Mouse (Mus musculus): ENCODE data around the gene Pex11a. TPM values are rescaled to one million over a fixed set of nuclear protein-coding genes. Genes with fewer than 3 reads are reported as not detected.
"Not testable (repeated sequence)": the region's sequence is repeated elsewhere in the genome, so short reads cannot be mapped to it uniquely, and the experiment has no call there.

Pex11a gene
- 10 to 100 TPM; 55.5 to 61.1 TPM for total RNA-seq (2021)
- long read RNA-seq, experiment 1, transcript Pex11a-201 (3 exons, 2,241 nt): major isoform, 45 of 56 reads
- long read RNA-seq, experiment 1, transcript Pex11a-202 (2 exons, 331 nt): minor isoform, 6 of 56 reads
- long read RNA-seq, experiment 1, transcript Pex11a-203 (2 exons, 1,044 nt): minor isoform, 5 of 56 reads
- long read RNA-seq, experiment 1, partial matches to known transcripts: 0 of 56 reads
- long read RNA-seq, experiment 1, other reads (novel, unspliced or antisense): 0 of 56 reads
- long read RNA-seq, experiment 2, transcript Pex11a-203 (2 exons, 1,044 nt): minor isoform, 9 of 84 reads
- long read RNA-seq, experiment 2, transcript Pex11a-201 (3 exons, 2,241 nt): major isoform, 63 of 84 reads
- long read RNA-seq, experiment 2, partial matches to known transcripts: 0 of 84 reads
- long read RNA-seq, experiment 2, other reads (novel, unspliced or antisense): 10 of 84 reads

- peak; percentile 70 to 77 for DNase-seq (ENCODE audit: low spot score in 2 of 2)
Measured at GRCm38 (mm10) chr7:79742659-79743536, at the start of gene Pex11a, which contains the start of gene Wdr93. Gene Pex11a, minus strand, starts transcription at chr7:79743131. Gene Wdr93, plus strand, starts transcription at chr7:79743163.

- DNase-seq (ENCODE audit: low spot score in 2 of 2): not testable (repeated sequence)
Measured at GRCm38 (mm10) chr7:79789812-79790211, 46.9 kb upstream of the Pex11a start.

DNA sequence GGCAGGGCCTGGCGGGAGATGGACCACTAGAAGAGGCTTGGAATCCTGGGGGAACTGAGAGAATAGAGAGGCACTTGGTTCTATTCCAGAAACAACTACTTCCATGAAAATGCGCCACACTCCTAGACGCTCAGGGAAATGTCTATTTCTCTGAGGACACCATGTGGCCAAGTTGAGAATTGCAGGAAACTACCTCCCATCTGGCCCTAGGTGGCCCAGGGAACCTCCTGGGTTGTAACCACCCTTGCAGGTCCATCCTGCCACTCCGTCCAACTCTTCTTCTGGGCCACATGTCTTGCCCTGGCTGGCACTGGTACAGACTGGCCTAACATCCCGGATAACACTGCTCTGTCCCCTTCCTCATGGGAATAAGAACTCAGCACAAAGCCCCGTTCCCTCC lies 43.4 kb upstream of the Pex11a start:
- peak; percentile 70 to 74 for DNase-seq (ENCODE audit: low spot score in 2 of 2)

DNA sequence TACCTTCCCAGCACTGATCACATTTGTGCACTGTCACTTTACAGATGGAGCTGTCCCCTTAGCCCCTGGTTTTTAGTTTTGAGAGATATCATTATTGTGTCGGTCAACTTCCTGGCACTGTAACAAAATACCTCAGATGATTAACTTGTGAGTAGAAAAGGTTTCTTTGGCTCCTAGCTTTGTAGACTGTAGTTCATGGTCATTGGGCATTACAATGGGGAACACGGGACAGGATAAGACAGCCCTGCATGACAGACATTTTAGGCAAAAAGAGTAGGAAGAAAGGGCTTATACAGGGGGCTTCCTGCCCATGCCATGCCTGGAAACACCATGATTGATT lies 39.6 kb upstream of the Pex11a start:
- DNase-seq (ENCODE audit: low spot score in 2 of 2): no peak

DNA sequence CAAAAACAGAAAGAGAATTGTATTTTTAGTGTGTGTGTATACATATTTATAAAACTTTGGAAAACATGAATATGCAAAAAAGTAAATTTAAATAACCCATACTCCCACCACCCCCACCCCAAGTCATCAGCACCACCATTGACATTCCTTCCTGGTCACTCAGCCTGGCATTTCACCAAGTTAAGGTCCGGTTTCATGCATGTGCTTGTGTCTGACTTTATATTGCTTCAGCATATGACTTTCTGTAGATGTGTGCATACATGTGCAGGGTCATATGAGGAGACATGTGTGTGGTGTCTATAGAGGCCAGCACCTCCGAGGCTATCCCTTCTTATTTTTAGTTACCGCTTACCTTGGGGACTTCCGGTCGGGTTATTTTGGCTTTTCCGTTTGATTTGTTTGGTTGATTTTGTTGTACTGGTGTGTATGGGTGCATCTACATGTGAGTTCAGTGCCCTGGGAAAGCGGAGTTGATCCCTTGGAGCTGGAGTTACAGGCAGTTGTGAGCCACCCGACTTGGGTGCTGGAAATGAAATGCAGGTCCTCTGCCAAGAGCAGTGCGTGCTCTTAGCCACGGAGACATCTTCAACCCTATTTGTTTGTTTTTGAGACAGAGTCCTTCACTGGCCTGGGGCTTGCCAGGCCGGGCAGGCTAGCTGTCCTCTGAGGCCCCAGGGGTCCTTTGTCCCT lies 39.0 kb upstream of the Pex11a start:
- no peak for DNase-seq (ENCODE audit: low spot score in 2 of 2)

- DNase-seq (ENCODE audit: low spot score in 2 of 2): peak; percentile 71 to 80
Measured at GRCm38 (mm10) chr7:79780647-79781626, 38.0 kb upstream of the Pex11a start.

DNA sequence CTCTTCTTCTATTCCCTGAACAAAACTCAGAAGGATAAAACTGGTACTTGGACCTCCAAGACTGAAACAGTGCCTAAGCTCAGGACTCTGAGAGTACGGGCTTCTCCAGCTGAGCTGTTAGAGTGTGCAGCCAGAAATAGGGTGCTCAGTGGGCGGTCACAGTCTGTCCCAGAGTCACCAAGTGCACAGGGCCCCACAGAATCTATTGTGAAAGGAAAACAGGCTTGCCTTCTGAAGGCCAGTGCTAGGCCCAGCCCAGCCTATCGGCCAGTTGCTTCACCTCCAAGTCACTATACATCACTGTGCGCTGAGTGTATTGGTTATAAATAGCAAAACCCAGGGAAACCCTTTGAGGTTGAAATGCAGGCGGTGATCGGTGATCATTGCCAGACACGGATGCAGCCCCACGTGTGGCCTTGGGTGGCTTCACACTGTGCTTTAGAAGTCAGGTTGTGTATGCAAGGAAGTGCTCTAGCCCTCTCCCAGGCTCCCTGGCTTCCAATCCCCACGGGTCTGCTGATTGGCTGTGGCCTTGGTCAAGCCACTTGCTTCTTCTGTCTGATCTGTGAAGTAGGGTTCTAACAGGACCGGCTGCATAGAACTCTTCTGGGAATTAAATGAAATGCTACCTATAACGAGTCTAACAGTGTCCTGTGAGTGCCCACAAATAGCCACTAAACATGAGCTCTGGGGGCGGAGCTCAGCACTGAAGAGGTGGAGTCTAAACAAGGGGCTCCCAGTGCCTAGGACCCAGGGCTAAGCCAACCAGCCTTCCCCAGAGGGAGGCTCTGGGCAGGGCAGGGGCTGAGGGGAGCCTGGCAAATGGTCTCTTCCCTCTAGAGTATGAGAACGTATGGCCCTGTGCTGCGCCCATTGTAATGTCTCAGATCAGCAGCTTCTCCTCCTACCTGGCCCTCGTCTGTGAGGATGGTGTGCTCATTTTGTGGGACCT lies 28.9 kb upstream of the Pex11a start:
- DNase-seq (ENCODE audit: low spot score in 2 of 2): no peak

DNA sequence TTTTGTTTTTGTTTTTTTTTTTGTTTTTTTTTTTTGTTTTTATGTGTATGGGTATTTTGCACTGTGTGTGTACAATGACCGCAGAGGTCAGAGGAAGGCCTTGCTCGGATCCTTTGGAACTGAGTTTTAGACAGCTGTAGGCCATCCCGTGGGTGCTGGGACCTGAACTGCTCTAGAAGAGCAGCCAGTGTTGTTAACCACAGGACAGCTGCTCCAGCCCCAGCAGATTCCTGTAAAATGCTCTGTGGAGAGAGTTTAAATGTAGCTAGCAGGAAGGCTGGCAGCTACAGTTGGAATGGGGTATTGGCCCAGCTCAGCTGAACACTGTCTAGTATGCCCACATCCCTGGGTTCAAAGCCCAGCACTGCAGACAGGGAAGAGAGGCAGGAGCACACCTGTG lies 26.7 kb upstream of the Pex11a start:
- DNase-seq (ENCODE audit: low spot score in 2 of 2): no peak

- no peak for DNase-seq (ENCODE audit: low spot score in 2 of 2)
Measured at GRCm38 (mm10) chr7:79765991-79766390, 23.1 kb upstream of the Pex11a start.

- DNase-seq (ENCODE audit: low spot score in 2 of 2): no peak
Measured at GRCm38 (mm10) chr7:79762106-79762505, 19.2 kb upstream of the Pex11a start.

- DNase-seq (ENCODE audit: low spot score in 2 of 2): no peak
Measured at GRCm38 (mm10) chr7:79761124-79761876, 18.4 kb upstream of the Pex11a start.

- DNase-seq (ENCODE audit: low spot score in 2 of 2): no peak
Measured at GRCm38 (mm10) chr7:79759766-79760165, 16.8 kb upstream of the Pex11a start.

DNA sequence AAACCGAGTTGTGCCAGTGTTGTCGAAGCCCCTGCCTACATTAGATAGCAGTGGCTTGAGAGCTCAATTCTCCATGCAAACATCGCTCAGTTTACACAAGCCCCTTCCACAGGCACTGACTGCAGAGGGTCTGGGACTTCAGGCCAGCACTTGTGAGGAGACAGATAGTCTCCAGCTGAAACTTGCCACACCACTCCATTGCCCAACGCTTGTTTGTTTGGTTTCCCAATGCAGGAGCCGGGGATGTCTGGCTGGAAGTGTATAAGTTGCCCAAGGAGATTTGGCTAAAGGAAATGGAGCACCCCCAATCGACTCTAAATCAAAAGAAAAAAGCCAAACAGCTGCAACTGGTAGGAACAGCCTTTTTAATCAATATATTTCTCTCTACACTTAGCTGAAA lies 15.2 kb upstream of the Pex11a start:
- no peak for DNase-seq (ENCODE audit: low spot score in 2 of 2)

- DNase-seq (ENCODE audit: low spot score in 2 of 2): no peak
Measured at GRCm38 (mm10) chr7:79756334-79756733, 13.4 kb upstream of the Pex11a start.

DNA sequence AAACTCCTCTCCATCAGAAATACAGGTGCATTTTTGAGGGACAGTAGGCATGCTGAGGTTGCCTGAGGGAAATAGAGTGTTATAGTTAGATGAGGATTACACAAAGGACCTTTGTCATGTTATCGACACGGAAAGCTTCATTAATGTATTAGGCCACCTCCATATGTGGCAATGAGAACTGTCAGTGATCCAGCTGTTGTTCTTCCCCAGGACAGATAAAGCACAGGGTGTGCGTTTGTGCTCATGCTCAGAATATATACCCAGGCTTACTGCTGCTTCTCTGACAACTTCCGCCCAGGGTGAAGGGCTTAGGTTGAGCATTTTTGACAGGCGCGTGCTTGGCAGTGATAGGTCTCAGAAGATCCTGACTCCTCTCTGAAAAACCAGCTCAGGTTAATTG lies 6.6 kb upstream of the Pex11a start:
- DNase-seq (ENCODE audit: low spot score in 2 of 2): no peak

DNA sequence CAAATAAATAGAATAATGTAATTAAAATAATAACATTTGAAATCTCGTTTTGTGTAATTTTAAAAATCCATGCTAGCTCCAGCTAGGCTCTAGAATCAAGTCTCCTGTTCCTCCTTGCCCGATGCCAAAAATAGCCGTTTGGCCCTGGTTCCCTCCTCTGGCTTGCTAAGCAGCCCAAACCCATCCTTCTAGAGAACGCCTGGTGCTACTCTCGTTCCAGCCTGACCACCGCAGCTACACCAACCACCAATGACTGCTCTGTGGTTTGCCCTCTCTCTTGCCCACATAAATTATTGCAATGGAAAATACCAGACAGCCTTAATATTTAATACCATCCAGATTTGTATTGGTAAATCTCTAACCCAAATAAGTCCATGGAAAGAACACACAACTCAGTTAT lies 4.7 kb upstream of the Pex11a start:
- DNase-seq (ENCODE audit: low spot score in 2 of 2): no peak

GRCm38 (mm10) chr7:79744585-79744984 lies 1.7 kb upstream of the Pex11a start:
- DNase-seq (ENCODE audit: low spot score in 2 of 2): no peak

GRCm38 (mm10) chr7:79744051-79744450 lies 1.1 kb upstream of the Pex11a start:
- DNase-seq (ENCODE audit: low spot score in 2 of 2): no peak

Measured in adrenal gland, adult 18-20 months (tissue).